Mouse (Mus musculus): ENCODE data around the gene Tiam2. TPM values are rescaled to one million over a fixed set of nuclear protein-coding genes. Genes with fewer than 3 reads are reported as not detected.

The Tiam2 gene
- polyA plus RNA-seq, 1 experiment from 2014 or later, result 13.8 TPM

- CTCF ChIA-PET, result interaction anchor here (0.9 to 1.7 kb wide), 3 partner anchors 17 to 99 kb away, joined by 3 to 6 read pairs (median 3); no protein-coding TSS in a partner anchor
- POLR2A ChIA-PET, result no interaction called here
- H3K27me3 ChIP-seq, result no peaks in the 10 kb centered on the region
- no peak for TF ChIP-seq CTCF (IDR thresholded peaks at IDR 0.05)
- no peak for DNase-seq (ENCODE audit: low read depth, low spot score)
- ATAC-seq, result peak; percentile 92
- in situ Hi-C loops (cut with MboI; ENCODE audit: low pct_unique_long_range_greater_than_20kb), result no loop called here
Measured at GRCm38 (mm10) chr17:3419368-3419928, 93.1 kb downstream of the Tiam2 start.

- CTCF ChIA-PET, result interaction anchor here (0.9 to 1.7 kb wide), 2 partner anchors 16 to 99 kb away, joined by 3 to 6 read pairs; no protein-coding TSS in a partner anchor
- in situ Hi-C loops (cut with MboI; ENCODE audit: low pct_unique_long_range_greater_than_20kb), result no loop called here
Measured at GRCm38 (mm10) chr17:3420148-3420547, 93.8 kb downstream of the Tiam2 start.

GRCm38 (mm10) chr17:3423416-3423815 is 97.0 kb downstream of the Tiam2 start:
- H3K27me3 ChIP-seq, result no peaks in the 10 kb centered on the region
- ATAC-seq (no peak), DNase-seq (ENCODE audit: low read depth, low spot score) (no peak)
- in situ Hi-C loops (cut with MboI; ENCODE audit: low pct_unique_long_range_greater_than_20kb), result no loop called here
- ChIA-PET POLR2A (no interaction called here), CTCF (no interaction called here)
- no peak for TF ChIP-seq CTCF (IDR thresholded peaks at IDR 0.05)

More at GRCm38 (mm10) chr17:3420148-3420547, 93.8 kb downstream of the Tiam2 start:
- DNase-seq (ENCODE audit: low read depth, low spot score) (no peak), ATAC-seq (no peak)
- TF ChIP-seq CTCF (IDR thresholded peaks at IDR 0.05), result no peak
- no peaks in the 10 kb centered on the region for H3K27me3 ChIP-seq
- POLR2A ChIA-PET, result no interaction called here

GRCm38 (mm10) chr17:3428659-3429058 is 102.3 kb downstream of the Tiam2 start:
- ChIA-PET CTCF (no interaction called here), POLR2A (interaction anchor here (0.6 to 0.8 kb wide), 2 partner anchors 57 to 170 kb away, joined by 3 read pairs; no protein-coding TSS in a partner anchor)
- no peak for TF ChIP-seq CTCF (IDR thresholded peaks at IDR 0.05)
- ATAC-seq (no peak), DNase-seq (ENCODE audit: low read depth, low spot score) (no peak)
- no peaks in the 10 kb centered on the region for H3K27me3 ChIP-seq
- in situ Hi-C loops (cut with MboI; ENCODE audit: low pct_unique_long_range_greater_than_20kb), result no loop called here

GRCm38 (mm10) chr17:3432590-3433498 is 106.5 kb downstream of the Tiam2 start:
- H3K27me3 ChIP-seq, result no peaks in the 10 kb centered on the region
- ChIA-PET POLR2A (no interaction called here), CTCF (no interaction called here)
- DNase-seq (ENCODE audit: low read depth, low spot score), result no peak
- ATAC-seq, result no peak
- in situ Hi-C loops (cut with MboI; ENCODE audit: low pct_unique_long_range_greater_than_20kb), result no loop called here
- TF ChIP-seq CTCF (IDR thresholded peaks at IDR 0.05), result no peak

GRCm38 (mm10) chr17:3433521-3434271 is 107.3 kb downstream of the Tiam2 start:
- POLR2A ChIA-PET, result no interaction called here
- CTCF ChIA-PET, result no interaction called here
- in situ Hi-C loops (cut with MboI; ENCODE audit: low pct_unique_long_range_greater_than_20kb), result no loop called here

GRCm38 (mm10) chr17:3435299-3435698 is 108.9 kb downstream of the Tiam2 start:
- POLR2A ChIA-PET, result no interaction called here
- DNase-seq (ENCODE audit: low read depth, low spot score) (no peak), ATAC-seq (no peak)
- CTCF ChIA-PET, result interaction anchor here (1.1 to 1.5 kb wide), 2 partner anchors 33 to 104 kb away, joined by 3 read pairs; no protein-coding TSS in a partner anchor
- in situ Hi-C loops (cut with MboI; ENCODE audit: low pct_unique_long_range_greater_than_20kb), result no loop called here
- no peaks in the 10 kb centered on the region for H3K27me3 ChIP-seq
- no peak for TF ChIP-seq CTCF (IDR thresholded peaks at IDR 0.05)

More at GRCm38 (mm10) chr17:3433521-3434271, 107.3 kb downstream of the Tiam2 start:
- ATAC-seq (no peak), DNase-seq (ENCODE audit: low read depth, low spot score) (no peak)
- TF ChIP-seq CTCF (IDR thresholded peaks at IDR 0.05), result peak; percentile 32
- H3K27me3 ChIP-seq, result no peaks in the 10 kb centered on the region

GRCm38 (mm10) chr17:3436841-3437515 is 110.6 kb downstream of the Tiam2 start:
- no peak for ATAC-seq
- DNase-seq (ENCODE audit: low read depth, low spot score), result no peak
- no peak for TF ChIP-seq CTCF (IDR thresholded peaks at IDR 0.05)
- ChIA-PET POLR2A (interaction anchor here (0.8 kb wide), 1 partner anchor 83 kb away, joined by 3 read pairs; no protein-coding TSS in a partner anchor), CTCF (interaction anchor here (1.4 to 1.9 kb wide), 3 partner anchors 17 to 149 kb away, joined by 3 to 6 read pairs (median 3); no protein-coding TSS in a partner anchor)
- in situ Hi-C loops (cut with MboI; ENCODE audit: low pct_unique_long_range_greater_than_20kb), result no loop called here
- H3K27me3 ChIP-seq, result no peaks in the 10 kb centered on the region

- ATAC-seq (peak; percentile 27), DNase-seq (ENCODE audit: low read depth, low spot score) (no peak)
- TF ChIP-seq CTCF (IDR thresholded peaks at IDR 0.05), result no peak
- CTCF ChIA-PET, result interaction anchor here (1.0 to 2.9 kb wide), 5 partner anchors 66 to 169 kb away, joined by 3 to 9 read pairs (median 6); no protein-coding TSS in a partner anchor
- POLR2A ChIA-PET, result interaction anchor here (0.7 kb wide), 1 partner anchor 156 kb away, joined by 3 read pairs; no protein-coding TSS in a partner anchor
- no peaks in the 10 kb centered on the region for H3K27me3 ChIP-seq
- in situ Hi-C loops (cut with MboI; ENCODE audit: low pct_unique_long_range_greater_than_20kb), result no loop called here
Measured at GRCm38 (mm10) chr17:3442526-3443401, 116.4 kb downstream of the Tiam2 start.

All from Patski (cell line).